Mouse (Mus musculus): Measurements from ENCODE around the gene Rhot1. TPM values are rescaled to one million over a fixed set of nuclear protein-coding genes. Genes with fewer than 3 reads are reported as not detected.

The Rhot1 gene
- polyA plus RNA-seq, 1 experiment from 2014 or later: 46.6 TPM

- H3K9ac ChIP-seq: no peak overlapping the region
- peaks cover 51% of the 10 kb centered on the region for H3K27me3 ChIP-seq (replicated peaks)
- no peaks in the 10 kb centered on the region for H3K9me3 ChIP-seq
- H3K27ac ChIP-seq: no peak overlapping the region
- peak overlapping the region; percentile 100 for H3K4me2 ChIP-seq (replicated peaks)
- no peak overlapping the region for H3K4me3 ChIP-seq (replicated peaks)
- WGBS: 9% methylated on average over 12 of the region's 12 CpGs
- peaks cover 30% of the 10 kb centered on the region for H3K4me1 ChIP-seq (replicated peaks)
- ATAC-seq: no peak
- no peaks in the 10 kb centered on the region for H3K36me3 ChIP-seq
Measured at GRCm38 (mm10) chr11:80299513-80300235, 90.9 kb downstream of the Rhot1 start.

- WGBS: under 1% methylated on average over 76 of the region's 81 CpGs
- H3K27ac ChIP-seq: no peak within 1 kb of the TSS; the same call in 1 of the 2 replicates
Measured at GRCm38 (mm10) chr11:80300551-80301315, 91.9 kb downstream of the Rhot1 start, which contains the start of gene Rhbdl3. TSS of gene Rhbdl3 (plus strand) at chr11:80300912.

GRCm38 (mm10) chr11:80301316-80302045 is 92.7 kb downstream of the Rhot1 start:
- Histone ChIP-seq H3K4me2 (replicated peaks) (peak overlapping the region; percentile 100), H3K9ac (peak overlapping the region; percentile 58), H3K27me3 (replicated peaks) (peaks cover 41% of the 10 kb centered on the region), H3K4me3 (replicated peaks) (peak overlapping the region; percentile 72), H3K27ac (no peak overlapping the region), H3K9me3 (no peaks in the 10 kb centered on the region), H3K36me3 (no peaks in the 10 kb centered on the region), H3K4me1 (replicated peaks) (peaks cover 25% of the 10 kb centered on the region)
- peak; percentile 44 for ATAC-seq
- WGBS: under 1% methylated on average over 49 of the region's 53 CpGs

More at GRCm38 (mm10) chr11:80300551-80301315, 91.9 kb downstream of the Rhot1 start, which contains the start of gene Rhbdl3:
- Histone ChIP-seq H3K4me2 (replicated peaks) (peak within 1 kb of the TSS; percentile 100), H3K27me3 (replicated peaks) (peaks cover 48% of the 10 kb centered on the region), H3K9ac (peak within 1 kb of the TSS; percentile 58), H3K36me3 (no peaks in the 10 kb centered on the region), H3K9me3 (no peaks in the 10 kb centered on the region), H3K4me3 (replicated peaks) (peak within 1 kb of the TSS; percentile 72), H3K4me1 (replicated peaks) (peaks cover 25% of the 10 kb centered on the region)
- ATAC-seq: peak; percentile 81

- Histone ChIP-seq H3K4me2 (replicated peaks) (peak overlapping the region; percentile 100), H3K4me1 (replicated peaks) (peaks cover 25% of the 10 kb centered on the region), H3K27me3 (replicated peaks) (peaks cover 40% of the 10 kb centered on the region), H3K4me3 (replicated peaks) (peak overlapping the region; percentile 72), H3K9ac (0 out of 2 replicates have a peak overlapping the region, but pooled peaks have one; percentile 58), H3K27ac (no peak overlapping the region), H3K9me3 (no peaks in the 10 kb centered on the region), H3K36me3 (no peaks in the 10 kb centered on the region)
- ATAC-seq: no peak
- WGBS: 2% methylated on average over 9 of the region's 9 CpGs
Measured at GRCm38 (mm10) chr11:80302046-80302390, 93.2 kb downstream of the Rhot1 start.

GRCm38 (mm10) chr11:80302536-80302935 is 93.7 kb downstream of the Rhot1 start:
- Histone ChIP-seq H3K9ac (no peak overlapping the region), H3K4me1 (replicated peaks) (peaks cover 25% of the 10 kb centered on the region), H3K9me3 (no peaks in the 10 kb centered on the region), H3K27me3 (replicated peaks) (peaks cover 37% of the 10 kb centered on the region), H3K36me3 (no peaks in the 10 kb centered on the region), H3K4me2 (replicated peaks) (peak overlapping the region; percentile 100), H3K27ac (no peak overlapping the region), H3K4me3 (replicated peaks) (peak overlapping the region; percentile 72)
- WGBS: 3% methylated on average over 11 of the region's 11 CpGs
- ATAC-seq: peak; percentile 79

- no peak overlapping the region for H3K4me2 ChIP-seq (replicated peaks)
- H3K4me3 ChIP-seq (replicated peaks): no peak overlapping the region
- no peaks in the 10 kb centered on the region for H3K9me3 ChIP-seq
- H3K27me3 ChIP-seq (replicated peaks): peaks cover 36% of the 10 kb centered on the region
- no peaks in the 10 kb centered on the region for H3K36me3 ChIP-seq
- no peak for ATAC-seq
- peaks cover 25% of the 10 kb centered on the region for H3K4me1 ChIP-seq (replicated peaks)
- no peak overlapping the region for H3K27ac ChIP-seq
- WGBS: 88% methylated on average over 3 of the region's 3 CpGs
- no peak overlapping the region for H3K9ac ChIP-seq
Measured at GRCm38 (mm10) chr11:80303746-80304145, 94.9 kb downstream of the Rhot1 start.

- Histone ChIP-seq H3K4me2 (replicated peaks) (no peak overlapping the region), H3K9me3 (no peaks in the 10 kb centered on the region), H3K27ac (no peak overlapping the region), H3K27me3 (replicated peaks) (peaks cover 28% of the 10 kb centered on the region), H3K4me1 (replicated peaks) (peaks cover 25% of the 10 kb centered on the region), H3K4me3 (replicated peaks) (no peak overlapping the region), H3K36me3 (no peaks in the 10 kb centered on the region), H3K9ac (no peak overlapping the region)
- ATAC-seq: no peak
- 71% methylated on average over 10 of the region's 10 CpGs for WGBS
Measured at GRCm38 (mm10) chr11:80304846-80305245, 96.0 kb downstream of the Rhot1 start.

DNA sequence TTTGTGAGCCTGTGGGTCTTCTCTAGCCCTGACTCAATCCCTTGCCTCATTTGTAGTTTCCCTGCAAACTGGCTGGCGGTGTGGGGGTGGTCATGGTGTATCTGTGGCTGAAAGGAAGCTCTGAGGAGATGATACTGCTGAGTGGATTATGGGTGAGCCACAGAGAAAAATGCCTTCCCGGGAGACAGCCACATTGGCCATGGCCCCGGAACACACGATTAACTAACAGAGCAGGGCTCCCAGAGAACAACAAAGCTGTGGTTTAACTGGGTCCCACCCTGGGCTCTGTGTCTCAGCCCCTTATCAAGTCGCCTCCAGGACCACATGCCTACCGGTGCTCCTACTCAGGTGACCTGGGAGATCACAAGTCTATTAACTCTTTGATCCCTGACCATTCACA is 99.7 kb downstream of the Rhot1 start:
- Histone ChIP-seq H3K4me3 (replicated peaks) (no peak overlapping the region), H3K4me2 (replicated peaks) (no peak overlapping the region), H3K4me1 (replicated peaks) (no peaks in the 10 kb centered on the region), H3K36me3 (no peaks in the 10 kb centered on the region), H3K9me3 (no peaks in the 10 kb centered on the region), H3K9ac (no peak overlapping the region), H3K27me3 (replicated peaks) (no peaks in the 10 kb centered on the region), H3K27ac (no peak overlapping the region)
- 55% methylated on average over 6 of the region's 6 CpGs for WGBS
- no peak for ATAC-seq

DNA sequence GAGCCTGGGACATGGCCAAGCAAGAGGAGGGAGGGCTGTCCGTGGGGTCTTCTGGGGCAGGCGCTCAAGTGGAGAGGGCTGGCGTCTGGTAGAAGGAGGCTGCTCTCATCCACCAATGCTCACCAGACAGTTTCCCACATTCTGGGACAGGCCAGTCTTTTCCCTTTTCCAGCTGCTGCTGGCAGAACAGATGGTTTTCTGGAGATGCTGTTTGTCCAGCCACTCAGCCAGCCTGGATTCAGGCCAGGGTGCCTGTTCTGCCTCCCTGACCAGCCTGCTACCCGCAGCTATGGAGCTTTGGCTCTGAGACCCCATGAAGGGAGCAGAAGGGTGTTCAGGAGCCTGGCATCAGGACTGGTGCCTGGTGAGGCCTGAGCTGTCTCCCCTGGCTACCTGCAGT is 102.5 kb downstream of the Rhot1 start:
- Histone ChIP-seq H3K27ac (no peak overlapping the region), H3K4me2 (replicated peaks) (no peak overlapping the region), H3K36me3 (no peaks in the 10 kb centered on the region), H3K4me3 (replicated peaks) (no peak overlapping the region), H3K4me1 (replicated peaks) (no peaks in the 10 kb centered on the region), H3K9ac (no peak overlapping the region), H3K9me3 (no peaks in the 10 kb centered on the region), H3K27me3 (replicated peaks) (no peaks in the 10 kb centered on the region)
- 62% methylated on average over 4 of the region's 4 CpGs for WGBS
- no peak for ATAC-seq

DNA sequence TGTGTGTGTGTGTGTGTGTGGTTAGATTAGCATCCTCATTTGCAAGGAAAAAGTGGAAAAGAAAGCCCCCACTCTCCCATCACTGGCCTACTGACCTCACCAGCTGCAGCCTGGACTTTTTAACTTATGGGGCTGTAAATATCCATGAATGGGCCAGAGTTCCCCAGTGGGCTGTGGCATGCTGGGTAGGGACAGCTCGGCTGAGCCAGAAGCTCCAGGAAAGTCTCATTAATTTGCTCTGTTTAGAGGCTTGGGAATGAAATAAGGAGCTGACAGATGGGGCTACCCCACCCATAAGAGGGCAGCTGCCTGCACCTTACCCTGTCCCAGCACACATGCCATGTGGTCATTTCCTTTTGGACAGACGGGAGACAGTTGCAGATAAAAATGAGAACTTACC is 103.2 kb downstream of the Rhot1 start:
- no peak overlapping the region for H3K4me2 ChIP-seq (replicated peaks)
- H3K36me3 ChIP-seq: no peaks in the 10 kb centered on the region
- H3K9ac ChIP-seq: no peak overlapping the region
- no peak overlapping the region for H3K4me3 ChIP-seq (replicated peaks)
- no peaks in the 10 kb centered on the region for H3K27me3 ChIP-seq (replicated peaks)
- no peaks in the 10 kb centered on the region for H3K9me3 ChIP-seq
- no peak overlapping the region for H3K27ac ChIP-seq
- H3K4me1 ChIP-seq (replicated peaks): no peaks in the 10 kb centered on the region
- ATAC-seq: no peak
- WGBS: 53% methylated on average over 2 of the region's 2 CpGs

DNA sequence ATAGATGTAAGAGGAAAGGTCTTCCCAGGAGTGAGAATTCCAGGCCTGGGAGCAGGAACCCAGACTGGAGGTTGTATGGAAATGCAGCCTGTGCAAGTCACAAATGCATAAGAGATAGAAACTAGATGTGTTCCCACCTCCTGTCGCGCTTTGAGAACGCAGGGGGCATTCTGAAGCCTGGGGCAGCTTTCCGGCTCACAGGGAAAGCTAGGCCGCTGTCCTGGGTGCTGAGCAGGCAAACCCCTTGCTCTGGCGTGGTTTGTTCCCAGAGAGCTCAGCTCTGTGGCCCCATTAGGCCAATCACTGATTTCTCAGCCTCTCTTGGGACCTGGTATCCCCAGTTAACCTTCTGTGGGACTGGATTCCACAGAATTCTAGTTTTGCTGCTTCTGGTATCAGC is 103.7 kb downstream of the Rhot1 start:
- no peaks in the 10 kb centered on the region for H3K9me3 ChIP-seq
- H3K4me1 ChIP-seq (replicated peaks): no peaks in the 10 kb centered on the region
- no peak overlapping the region for H3K27ac ChIP-seq
- H3K36me3 ChIP-seq: no peaks in the 10 kb centered on the region
- ATAC-seq: no peak
- no peak overlapping the region for H3K4me2 ChIP-seq (replicated peaks)
- no peak overlapping the region for H3K9ac ChIP-seq
- WGBS: 2% methylated on average over 6 of the region's 6 CpGs
- no peak overlapping the region for H3K4me3 ChIP-seq (replicated peaks)
- no peaks in the 10 kb centered on the region for H3K27me3 ChIP-seq (replicated peaks)

GRCm38 (mm10) chr11:80313462-80313861 is 104.6 kb downstream of the Rhot1 start:
- Histone ChIP-seq H3K27ac (no peak overlapping the region), H3K9ac (no peak overlapping the region), H3K4me3 (replicated peaks) (no peak overlapping the region), H3K9me3 (no peaks in the 10 kb centered on the region), H3K4me2 (replicated peaks) (no peak overlapping the region), H3K4me1 (replicated peaks) (no peaks in the 10 kb centered on the region), H3K27me3 (replicated peaks) (no peaks in the 10 kb centered on the region), H3K36me3 (no peaks in the 10 kb centered on the region)
- 65% methylated on average over 1 of the region's 1 CpGs for WGBS
- ATAC-seq: no peak
